Mouse (Mus musculus): ENCODE data around the gene Catsperg1. TPM values are rescaled to one million over a fixed set of nuclear protein-coding genes. Genes with fewer than 3 reads are reported as not detected.
A peak's percentile ranks its signal among the peaks of the same experiment; 100 is the strongest.
"Not testable (repeated sequence)": the region's sequence is repeated elsewhere in the genome, so short reads cannot be mapped to it uniquely, and the experiment has no call there.

The Catsperg1 gene
- total RNA-seq (2022) = 1 to 10 TPM in 1 of 4 experiments, under 1 TPM in 3; 0.73 to 1.6 (median 0.82) TPM

DNA sequence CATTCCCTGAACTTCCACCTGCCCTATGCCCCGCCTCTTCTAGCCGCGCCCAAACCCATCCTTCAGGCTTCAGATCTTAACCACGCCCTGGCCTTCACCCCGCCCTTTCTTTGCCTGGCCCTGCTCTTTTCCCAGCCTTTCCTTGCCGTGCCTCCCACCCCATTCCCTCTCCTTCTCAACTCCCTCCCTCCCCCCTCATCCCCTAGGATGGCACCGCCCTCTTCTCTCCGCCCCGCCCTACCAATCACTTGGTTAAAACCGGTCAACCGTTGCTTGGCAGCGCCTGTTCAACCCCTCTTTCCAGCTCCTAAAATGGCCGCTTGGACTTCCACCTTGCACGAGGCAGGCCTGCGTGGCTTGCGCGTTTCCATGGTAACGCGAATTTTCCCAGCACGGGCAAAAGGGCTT is at the start of gene Catsperg1:
Gene Catsperg1, minus strand, starts transcription at position 361 of the 408 bp plus-strand sequence.
- no peak for DNase-seq

DNA sequence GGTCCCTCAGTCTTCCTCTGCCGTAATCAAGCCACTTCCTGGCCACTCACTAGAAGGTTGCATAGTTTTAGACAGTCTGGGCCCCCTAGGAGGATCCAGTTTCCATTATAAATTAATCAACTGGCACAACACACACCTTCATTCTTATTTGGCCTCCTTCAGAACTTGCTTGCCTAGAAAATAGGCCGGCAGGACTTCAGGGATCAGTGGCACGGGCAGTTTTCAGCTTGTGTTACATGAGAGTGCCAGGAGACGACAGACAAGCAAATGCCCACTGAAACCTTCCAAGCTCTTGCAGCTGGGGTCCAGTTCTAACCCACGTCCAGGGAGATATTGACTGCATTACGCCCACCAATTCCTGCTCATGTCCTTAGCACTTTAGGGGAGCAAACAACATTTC is 48.3 kb upstream of the Catsperg1 start:
- DNase-seq = no peak

DNA sequence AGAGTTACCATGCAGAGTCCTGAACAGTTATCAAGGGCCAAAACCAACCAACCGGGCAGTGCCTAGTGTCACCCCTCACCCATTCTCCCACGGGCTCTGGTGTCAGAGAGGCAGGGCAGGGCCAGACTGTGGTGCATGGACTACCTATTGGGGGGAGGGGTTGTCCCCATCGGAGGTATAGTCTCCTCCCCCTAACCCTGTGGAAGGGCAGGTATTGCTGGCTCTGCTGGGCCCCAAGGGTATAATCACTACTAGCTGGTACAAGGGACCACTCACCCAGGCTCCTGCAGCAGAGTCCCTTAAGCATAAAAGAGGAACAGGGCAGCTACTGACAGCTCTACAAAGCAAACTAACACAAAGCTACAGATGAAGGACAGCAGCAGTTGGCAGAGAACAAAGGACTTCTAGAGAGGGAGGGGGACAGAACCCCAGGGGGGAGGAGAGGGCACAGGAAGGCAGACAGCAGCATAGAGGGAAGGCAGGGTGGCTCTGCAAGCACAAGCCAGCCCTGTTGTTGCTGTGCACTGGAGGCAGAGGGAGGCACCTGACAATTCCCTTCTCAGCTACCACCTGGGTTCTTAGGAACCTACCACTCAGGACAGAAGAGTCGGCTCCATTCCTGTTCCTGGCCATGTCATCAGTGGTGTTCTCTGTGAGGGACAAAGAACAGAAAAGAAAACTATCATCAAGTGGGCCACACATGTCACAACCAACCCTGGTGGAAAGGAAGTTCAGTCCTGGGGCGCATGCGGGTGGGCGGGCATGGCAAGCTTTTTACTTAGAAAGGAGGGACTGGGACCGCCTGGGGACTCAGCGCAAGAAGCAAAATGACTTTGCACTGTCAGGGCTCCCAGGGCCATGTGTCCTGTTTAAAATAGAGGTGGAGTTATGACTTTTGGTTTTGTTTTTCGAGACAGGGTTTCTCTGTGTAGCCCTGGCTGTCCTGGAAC is 46.2 kb upstream of the Catsperg1 start:
- no peak for DNase-seq

DNA sequence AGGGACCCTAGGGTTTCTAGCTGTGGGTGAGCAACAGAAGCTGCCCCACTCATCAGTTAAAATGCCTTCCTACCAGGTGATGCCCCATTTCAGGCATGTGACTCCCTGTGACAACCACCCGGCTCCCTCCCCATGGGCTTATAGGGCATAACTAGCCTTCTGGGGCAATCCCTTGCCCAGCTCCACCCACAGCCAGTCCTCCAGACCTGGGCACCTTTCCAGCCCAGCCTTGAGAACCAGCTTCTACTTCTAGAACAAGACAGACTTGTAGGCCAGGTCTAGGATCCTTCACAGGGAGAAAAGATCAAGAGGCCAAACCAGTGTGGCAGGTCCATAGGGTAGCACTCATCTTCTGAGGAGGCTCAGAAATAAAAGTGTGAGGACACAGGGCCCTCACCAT is 43.5 kb upstream of the Catsperg1 start:
- no peak for DNase-seq

DNA sequence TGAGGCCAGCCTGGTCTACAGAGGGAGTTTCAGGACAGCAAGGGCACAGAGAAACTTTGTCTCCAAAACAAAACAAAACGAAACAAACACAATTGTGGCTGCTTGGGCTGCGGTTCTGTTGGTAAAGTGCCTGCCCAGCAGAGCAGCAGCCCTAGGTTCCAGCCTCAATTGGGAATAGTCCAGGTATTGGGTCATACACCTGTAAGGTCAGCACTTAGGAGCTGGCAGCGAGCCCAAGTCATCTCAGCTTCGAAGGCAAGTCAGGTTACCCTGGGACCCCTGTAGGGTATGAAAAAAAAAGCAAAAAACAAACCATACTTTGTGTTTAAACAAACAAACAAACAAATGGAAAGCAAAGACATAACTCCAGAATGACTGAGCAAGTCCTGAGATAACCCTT is 42.0 kb upstream of the Catsperg1 start:
- DNase-seq = no peak

DNA sequence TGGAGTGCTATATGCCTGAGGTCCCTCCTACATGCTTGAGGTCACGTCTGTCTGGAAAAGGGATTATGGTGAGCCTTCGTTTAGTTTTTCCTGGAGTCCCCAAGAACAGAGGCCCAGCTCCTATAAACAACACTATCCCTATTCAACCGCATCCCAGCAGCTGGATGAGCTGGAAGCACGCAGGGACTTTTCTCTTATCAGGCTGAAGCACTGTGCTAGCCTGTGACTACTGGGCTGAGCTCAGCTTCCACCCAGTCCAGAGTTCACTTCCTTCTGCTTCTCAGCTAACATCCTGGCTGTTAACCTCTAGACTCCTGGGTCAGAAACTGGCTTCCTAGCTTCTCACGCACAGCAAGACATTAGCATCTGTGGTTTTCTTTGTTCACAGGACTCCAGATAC is 40.0 kb upstream of the Catsperg1 start:
- DNase-seq = no peak

DNA sequence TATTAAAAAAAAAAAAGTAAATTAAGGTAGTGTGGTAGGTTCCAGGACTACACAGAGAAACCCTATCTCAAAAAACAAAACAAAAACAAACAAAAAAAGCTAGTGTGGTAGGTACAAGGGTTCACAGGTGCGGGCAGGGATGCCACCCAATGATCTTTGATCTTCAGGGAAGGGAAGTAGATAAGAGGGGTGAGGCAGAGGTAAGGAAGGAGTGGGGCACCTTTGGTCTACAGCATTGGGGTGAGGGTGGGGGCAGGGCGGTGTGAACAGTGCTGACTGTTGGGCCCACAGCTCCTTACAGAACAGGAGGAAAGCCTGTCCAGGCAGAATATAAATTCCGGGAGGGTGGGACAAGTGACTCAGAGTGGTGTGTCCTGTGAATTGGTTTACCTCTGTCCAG is 37.3 kb upstream of the Catsperg1 start:
- DNase-seq = no peak

DNA sequence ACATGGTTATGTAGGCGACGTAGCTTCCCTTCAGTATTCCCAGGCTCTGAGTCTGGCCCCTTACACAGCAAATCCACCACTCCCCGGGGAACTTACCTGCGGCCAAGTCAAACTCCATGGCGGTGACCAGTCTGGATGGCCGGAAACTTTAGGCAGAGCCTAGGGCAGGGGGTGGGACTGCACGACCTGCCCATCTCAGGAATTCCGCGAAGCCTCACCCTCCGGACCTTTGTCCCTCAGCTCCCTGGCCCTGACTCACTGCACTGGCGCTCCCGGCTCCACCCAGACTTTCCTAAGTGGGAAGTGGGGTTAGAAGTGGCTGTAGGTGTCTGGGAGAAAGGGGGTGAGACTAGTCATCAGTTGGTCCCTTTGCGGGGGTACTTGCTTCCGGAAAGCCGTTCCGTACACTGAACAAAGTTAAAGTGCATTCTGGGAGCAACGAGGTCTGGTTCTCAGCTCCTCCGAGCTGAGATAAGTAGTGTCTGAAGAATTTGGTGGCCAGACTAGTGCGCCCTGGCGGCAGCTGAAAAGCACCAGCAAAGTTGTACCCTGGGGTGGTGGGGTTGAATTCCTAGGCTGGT is 34.5 kb upstream of the Catsperg1 start, which contains the start of gene 2200002D01Rik:
Gene 2200002D01Rik, minus strand, starts transcription at position 206 of the 581 bp plus-strand sequence.
- no peak for DNase-seq

DNA sequence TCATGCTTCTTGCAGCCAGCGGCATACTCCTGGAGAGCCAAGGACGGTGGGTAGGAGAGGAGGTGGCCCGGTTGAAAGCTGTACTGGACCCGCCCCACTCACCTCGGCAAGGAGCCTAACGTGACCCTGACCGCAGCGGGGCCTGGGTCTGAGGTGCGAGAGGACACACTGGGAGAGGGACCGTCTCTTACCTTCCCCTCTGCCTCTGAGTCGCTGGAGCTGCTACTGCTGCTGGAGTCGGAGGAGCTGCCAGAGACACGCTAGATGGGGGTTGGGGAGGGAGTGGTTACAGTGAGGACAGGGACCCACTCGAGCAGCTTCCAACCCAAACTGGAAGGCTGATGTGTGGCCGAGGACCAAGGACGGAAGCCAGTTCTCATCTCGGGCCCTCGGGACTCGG is 33.9 kb upstream of the Catsperg1 start:
- no peak for DNase-seq

DNA sequence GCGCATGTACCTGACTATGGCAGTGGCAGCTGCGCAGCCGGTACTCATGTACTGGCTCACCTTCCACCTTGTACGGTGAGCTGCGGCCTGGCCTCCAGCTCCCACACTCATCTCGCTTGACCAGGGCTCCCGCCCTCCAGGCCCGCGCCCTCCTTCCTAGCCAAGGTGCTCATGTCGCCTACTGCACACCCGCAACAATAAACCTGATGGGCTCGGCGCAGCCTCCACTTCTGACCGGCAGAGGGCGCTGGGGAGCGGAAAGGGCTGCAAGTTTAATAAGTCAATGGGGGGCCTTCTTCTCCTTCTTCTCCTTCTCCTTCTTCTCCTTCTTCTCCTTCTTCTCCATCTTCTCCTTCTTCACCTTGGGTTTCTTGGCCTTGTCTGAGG is 33.5 kb upstream of the Catsperg1 start:
- peak; percentile 60 for DNase-seq

DNA sequence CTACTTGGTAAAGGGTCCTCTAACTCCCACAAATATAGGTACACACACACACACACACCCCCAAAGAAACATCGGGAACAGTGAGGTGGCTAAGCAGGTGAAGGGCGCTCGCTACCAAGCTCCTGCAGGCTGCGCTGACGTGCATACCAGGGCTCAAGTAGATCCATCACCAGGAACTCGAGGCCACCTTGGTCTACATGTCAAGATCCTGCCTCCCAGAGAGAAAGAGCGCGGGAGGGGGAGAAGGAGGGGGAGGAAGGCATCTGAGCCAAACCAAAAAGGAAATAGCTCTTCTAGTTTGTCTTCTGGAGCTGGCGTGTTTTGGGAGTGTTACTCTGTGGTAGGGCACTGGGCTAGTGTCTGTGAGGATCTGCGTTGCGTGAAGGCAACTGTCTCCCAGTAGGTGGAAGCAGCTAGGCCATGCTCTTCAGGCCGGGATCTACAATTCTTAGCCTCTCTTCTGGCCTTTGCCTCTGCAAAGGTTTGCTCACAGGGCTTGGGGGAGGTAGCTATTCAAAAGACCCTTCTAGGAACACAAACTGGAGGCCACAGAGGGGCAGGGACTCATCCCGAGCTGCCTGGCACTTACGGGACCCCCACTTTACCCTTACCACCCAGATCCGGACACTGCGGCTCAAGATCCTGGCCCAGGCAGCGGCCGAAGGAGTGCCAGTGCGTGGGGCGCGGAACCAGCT is 32.9 kb upstream of the Catsperg1 start:
- no peak for DNase-seq

DNA sequence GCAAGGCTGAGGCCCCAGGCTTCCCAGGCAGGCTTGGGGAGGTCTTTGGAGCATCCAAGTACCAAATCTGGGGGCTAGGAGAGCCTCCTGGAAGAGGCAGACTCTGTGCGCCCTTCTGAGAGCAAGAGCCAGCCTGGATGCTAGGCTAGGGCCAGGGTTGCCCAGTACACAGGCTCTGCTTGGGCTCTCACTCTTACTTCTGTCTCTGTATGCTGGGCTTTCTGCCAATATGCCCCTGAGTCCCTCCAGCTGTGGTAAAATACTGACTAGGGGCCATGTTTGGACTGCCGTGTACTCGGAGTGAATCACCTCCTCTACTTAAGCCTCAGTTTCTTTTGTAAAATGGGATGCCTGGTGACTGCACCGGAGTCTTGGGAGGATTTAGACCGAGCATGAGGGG is 32.2 kb upstream of the Catsperg1 start:
- DNase-seq = no peak

DNA sequence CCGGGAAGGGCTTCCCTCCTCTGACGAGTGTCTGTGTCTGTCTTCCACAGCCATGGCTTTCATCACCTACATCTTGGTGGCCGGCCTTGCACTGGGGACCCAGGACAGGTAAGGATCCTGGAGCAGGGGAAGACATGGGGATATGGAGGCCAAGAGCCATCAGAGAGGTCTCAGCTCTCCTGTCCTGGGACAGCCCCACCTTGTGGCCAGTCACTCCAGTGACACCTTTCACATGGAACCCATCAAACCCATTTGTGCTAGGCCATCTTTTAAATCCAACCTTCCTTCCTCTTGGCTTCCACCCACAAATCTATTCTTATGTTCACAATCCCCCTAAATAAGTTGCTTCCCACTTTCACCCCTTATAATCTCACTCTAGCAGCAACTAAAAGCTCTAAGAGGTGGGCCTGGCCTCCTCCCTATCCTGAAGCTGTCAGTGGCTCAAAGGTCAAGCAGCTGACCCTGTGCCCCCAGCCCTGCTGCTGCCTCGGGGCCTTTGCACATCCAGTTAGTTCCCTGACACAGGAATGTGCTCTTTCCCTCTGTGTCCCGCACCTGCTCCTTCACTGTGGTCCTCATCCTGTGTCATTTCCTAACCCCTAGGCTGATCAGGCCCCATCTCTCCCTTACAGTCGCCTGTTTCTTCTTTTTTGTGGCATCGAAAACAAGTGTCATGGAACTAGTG is 31.0 kb upstream of the Catsperg1 start:
- DNase-seq = no peak

DNA sequence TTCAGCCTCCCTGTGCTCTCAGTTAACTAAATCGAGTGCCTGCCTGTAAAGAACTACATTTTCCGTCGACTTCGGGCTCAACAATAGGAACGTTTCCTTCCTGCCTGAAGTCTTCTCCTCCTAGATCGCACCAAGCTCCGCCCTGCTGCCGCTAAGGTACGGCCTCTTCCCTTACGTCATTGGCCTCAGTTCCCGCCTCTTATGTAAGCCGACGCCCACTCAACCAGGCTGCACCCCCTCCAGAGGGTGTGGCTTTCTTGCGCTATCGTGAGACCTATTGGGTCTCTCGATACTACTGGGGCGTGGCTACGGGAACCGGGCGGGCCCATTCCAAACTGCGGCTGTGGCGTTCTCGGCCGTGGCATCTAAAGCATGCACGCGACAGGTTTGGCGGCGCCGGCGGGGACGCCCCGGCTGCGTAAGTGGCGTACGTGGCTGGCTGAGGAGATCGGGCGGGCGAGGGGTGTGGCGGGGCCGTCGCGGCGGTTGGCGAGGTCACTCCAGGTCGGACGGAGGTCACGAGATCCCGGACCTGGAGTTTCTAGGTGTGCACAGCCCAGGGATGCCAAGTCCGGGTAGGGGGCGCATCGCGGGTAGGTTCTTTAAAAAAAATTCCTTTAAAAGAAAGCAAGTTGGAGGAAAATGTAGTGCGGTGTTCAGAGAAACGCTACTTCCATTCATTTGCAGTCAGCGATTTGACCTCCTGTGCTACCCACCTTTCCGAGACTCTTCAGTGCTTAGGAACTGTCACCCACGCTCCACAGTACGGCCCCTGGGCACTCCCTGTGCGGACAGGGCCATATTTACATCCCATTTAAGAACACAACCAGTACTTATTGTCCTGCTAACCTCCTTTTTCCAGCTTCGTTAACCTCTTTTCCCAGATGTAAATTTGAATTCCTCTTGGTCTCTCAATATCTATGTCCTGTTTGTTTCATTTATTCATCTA is 24.5 kb upstream of the Catsperg1 start, which contains the start of gene Yif1b:
Gene Yif1b, plus strand, starts transcription at position 311 of the 949 bp plus-strand sequence.
- peak; percentile 98 for DNase-seq

DNA sequence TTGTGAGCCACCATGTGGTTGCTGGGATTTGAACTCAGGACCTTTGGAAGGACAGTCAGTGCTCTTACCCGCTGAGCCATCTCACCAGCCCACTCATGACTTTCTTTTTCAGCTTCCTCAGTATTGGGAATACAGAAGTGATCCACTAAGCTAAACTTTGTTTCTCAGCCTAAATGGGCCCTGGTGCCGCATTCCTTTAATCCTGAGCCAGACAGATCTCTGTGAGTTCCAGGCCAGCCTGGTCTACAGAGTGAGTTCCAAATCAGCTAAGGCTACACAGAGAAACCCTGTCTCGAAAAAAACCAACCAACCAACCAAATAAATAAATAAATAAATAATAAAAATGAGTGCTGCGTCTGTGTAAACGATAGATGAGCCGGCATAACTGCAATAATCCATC is 23.8 kb upstream of the Catsperg1 start:
- not testable (repeated sequence) for DNase-seq

DNA sequence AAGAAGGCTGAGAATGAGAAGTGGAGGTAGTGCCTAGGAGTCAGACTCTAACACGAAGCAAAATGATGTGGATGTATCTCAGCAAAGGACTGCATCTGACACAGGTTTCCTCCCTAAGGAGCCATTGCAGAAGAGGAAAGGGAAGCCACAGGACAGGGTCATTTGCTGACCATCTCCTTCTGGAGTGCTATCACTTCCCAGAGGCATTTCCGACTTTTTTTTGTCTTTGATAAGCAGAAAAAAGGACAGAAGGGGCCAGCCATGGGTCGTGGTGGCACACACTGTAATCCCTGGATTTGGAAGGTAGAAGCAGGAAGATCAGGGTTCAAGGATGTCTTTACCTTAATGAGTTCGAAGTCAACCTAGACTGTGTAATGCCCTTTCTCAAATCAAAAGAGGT is 22.8 kb upstream of the Catsperg1 start:
- no peak for DNase-seq

DNA sequence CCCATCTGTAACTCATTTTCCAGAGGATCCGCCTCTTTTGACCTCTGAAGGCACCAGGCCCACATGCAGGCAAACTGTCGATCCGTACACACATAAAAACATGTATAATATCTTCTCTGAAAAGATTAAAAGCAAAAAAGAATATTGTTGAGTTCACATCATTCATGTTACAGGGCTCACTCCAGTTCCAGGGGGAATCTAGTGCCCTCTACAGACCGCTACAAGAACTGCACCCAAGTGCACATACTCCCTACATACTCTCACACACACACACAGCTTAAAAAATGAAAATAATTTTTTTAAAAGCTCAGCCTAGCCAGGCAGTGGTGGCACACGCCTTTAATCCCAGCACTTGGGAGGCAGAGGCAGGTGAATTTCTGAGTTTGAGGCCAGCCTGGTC is 20.8 kb upstream of the Catsperg1 start:
- no peak for DNase-seq

DNA sequence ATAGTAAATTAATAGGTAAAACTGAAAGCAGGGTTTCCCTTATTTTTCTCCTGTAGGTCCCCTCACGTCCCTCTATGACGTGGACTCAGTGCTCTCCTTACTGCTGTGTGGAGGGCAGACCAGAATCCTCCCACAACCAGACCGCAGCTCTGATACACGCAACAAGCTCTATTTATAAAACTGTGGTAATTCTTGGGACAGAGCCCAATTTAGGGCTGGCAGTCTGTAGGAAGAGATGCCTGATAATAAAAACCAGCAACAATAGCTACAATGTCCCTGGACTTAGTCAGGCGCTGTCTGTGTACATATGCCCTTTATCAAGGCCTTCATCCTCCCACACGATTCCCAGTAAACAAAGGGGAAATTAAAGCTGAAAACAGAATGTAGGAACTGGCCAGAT is 19.9 kb upstream of the Catsperg1 start:
- DNase-seq = no peak

DNA sequence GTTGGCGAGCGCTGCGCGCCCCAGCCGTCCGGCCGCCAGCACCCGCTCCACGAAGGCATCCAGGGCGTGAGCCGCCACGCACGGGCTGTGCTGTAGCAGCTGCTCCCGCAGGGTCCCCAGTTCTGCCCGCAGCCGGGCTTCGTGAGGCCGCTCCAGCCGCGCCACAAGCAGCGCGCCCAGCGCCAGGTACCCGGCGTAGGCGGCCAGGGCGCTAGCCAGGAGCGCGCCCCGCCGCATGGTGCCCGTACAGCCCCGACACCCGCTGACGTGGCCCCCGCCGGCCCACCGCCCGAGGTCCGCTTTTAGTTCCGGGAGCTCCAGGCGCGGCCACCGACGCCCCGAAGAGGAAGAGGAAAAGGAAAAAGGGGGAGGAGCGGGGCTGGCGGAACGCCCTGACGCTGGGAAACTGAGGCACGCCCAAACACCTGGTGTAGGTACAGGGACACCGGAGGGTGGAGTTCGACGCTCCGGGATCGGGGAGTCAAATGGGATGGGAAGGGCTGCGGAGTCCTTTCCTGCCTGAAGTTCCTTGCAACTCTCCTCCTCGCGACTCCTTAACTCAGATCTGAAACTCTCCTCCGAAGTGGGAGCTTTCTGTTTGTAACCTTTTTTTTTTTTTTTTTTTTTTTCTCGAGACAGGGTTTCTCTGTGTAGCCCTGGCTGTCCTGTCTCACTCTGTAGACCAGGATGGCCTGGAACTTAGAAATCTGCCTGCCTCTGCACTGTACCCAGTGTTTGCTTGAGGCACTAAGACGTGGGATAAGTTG is 18.6 kb upstream of the Catsperg1 start, which contains the start of gene Kcnk6:
Gene Kcnk6, minus strand, starts transcription at position 269 of the 767 bp plus-strand sequence.
- DNase-seq = no peak

DNA sequence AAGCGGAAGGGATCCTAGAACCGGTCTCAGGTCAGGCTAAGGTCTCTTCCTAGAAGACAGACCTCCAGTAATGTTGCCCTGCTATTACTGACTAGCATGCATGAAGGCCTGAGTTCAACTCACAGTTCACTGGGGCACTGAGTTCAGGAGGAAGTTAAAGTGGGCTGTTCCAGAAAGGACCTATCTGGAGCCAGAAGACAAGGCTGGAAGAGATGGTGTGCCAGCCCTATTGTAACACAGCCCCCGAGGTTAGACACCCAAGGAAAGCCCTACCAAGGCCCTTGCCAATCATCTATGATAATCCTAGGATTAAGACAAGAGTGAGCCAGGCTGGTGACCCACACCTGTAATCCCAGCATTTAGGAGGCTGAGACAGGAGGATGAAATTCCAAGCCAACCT is 17.7 kb upstream of the Catsperg1 start:
- no peak for DNase-seq

Data from adrenal gland, adult 8-10 months (tissue).